Mouse (Mus musculus) cerebellum, adult 11 months (tissue): Measurements from ENCODE around the gene Rab3ip.
A peak's percentile ranks its signal among the peaks of the same experiment; 100 is the strongest.

Experiments used
- DNase-seq: peaks from one replicate; pipeline ENCODE4 v3.0.0; 2022

Rab3ip gene

DNA sequence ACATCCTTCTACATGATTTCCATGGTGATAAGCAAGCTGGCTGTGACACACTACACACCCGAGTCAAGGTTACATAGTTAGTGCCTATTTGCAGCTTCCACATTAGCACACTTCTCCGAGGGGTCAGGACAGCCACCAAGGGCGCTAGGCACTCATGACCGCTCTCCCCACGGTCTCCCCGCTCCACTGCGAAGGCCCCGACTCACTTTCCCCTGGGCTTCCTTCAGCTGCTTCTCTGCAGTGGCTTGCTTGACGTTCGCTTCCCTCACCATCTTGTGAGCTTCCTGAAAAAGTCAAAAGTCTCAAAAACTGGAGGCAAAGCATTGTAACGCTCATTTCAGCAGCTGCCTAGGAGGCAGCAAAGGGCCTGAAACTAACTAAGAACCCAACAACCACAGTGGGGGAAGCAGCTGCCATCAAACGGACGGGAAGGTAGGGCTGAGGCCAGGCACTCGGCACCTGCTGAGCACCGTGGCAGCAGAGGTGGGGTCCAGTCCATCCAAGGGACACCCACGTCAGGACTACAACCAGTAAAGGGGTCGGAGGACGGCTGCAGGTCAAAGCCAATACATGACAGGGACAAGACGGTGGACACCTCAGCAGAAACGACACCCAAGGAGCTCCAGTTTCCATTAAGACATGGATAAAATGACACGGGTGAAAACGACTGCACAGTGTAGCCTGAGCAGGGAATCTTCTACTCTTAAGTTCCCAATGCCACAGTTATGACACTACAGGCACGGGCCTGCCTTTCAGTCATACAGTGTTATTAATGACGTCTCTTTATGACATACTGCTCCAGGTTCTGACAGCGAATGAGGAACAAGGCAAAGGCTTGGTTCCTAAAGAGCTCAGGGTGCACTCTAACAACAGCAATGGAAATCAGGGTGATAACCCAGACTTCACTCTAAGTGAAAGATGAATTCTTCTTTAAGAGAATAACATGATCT, 30.9 kb downstream of the Rab3ip start:
- DNase-seq = no peak

DNA sequence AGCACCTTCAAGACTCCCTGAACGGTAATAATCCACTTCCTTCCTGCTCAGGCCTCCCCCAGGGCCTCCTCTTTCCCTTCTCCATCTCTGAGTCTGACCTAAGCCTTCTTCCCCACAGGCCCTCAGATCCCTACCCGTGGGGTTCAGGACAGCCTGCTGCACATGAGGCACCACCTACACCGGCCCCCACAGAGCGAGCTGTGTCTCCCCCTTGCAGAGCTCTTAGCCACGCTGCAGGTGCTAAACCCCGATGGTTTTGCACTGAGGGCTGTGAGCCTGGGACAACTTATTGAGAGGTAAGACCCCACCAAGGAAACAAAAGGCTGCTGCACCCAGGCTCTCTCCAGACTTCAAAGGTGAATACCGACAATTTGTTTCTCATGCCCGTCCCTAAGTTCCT, 34.0 kb downstream of the Rab3ip start:
- DNase-seq = no peak

DNA sequence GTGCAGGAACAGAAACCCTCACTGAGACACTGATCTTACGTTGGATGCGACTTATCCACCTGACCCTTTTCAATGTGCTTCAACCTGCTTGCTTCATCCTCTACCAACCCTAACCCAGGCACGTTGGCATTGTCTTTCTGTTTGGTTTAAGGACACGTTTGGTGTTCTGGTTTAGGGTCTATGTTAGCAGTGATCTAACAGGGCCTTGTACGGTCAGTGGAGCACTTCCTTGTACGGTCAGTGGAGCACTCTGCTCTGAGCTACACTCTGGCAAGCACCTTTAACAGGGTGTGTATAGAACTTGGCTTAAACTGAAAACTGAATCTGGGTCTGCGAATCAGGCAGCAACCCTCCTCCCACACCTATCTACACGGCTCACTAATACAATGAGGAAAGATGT, 35.3 kb downstream of the Rab3ip start:
- DNase-seq = no peak

DNA sequence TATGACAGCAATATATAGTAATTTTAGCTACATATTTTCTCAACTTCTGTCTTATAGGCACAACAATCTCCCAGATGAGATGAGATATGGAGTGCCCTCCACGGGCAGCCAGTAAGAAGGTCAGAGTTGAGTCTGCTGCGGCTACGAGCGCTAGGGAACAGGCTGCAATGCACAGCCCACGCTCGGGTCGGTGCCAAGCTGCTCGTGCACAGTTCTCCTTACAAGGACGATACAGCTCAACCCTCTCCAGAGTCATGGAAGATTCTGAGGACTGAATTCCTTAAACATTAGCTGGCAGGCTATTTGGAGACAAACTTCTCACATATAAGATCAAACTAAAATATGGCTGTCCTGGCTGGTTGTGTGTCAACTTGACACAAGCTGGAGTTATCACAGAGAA, 36.0 kb downstream of the Rab3ip start:
- DNase-seq = no peak

DNA sequence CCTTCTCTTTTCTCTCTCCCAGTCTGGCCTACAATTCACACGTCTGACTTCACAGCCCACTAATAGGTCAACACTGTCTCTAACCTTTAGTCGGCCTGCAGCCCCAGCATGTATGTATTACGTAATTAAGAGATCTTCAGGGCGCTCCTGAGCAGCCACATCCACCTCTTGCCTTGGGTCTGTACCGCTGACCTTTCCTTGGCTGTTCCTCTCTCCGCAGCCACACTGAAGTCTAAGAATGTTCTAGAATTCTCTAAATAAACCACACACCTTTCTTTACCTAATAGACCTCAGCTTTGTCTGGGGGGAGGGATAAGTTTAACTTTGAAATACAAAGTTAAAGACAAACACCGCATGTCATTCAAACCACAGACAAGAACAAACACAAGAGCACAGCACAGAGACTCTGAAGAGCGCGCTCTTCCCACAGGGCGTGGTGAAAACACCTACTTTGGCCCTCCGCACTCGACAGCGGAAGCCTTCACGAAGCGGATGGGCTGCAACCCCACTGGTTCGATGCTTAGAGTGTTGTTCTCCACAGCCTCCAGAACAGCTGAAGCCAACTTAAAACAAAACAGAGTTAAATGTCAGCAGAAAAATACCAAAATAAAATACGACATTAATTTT, 36.8 kb downstream of the Rab3ip start:
- no peak for DNase-seq

DNA sequence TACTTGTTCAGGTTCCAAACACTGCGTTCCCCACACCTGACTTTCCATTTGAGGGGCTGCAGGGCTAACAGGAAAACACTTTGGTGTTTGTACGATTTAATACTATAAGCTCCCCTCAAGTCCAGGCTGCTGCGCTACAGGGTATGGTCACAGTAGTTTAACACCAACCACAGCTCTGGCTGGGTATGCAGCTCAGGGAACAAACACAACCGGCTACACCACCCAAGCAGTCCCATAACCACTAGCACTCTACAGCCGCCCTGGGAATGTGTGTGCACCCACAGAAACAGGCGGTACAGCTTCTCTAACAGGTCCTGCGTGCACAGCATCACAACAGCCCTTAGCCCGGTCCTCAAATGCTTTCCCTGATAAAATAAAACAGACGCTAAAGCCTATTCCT, 37.7 kb downstream of the Rab3ip start:
- no peak for DNase-seq

DNA sequence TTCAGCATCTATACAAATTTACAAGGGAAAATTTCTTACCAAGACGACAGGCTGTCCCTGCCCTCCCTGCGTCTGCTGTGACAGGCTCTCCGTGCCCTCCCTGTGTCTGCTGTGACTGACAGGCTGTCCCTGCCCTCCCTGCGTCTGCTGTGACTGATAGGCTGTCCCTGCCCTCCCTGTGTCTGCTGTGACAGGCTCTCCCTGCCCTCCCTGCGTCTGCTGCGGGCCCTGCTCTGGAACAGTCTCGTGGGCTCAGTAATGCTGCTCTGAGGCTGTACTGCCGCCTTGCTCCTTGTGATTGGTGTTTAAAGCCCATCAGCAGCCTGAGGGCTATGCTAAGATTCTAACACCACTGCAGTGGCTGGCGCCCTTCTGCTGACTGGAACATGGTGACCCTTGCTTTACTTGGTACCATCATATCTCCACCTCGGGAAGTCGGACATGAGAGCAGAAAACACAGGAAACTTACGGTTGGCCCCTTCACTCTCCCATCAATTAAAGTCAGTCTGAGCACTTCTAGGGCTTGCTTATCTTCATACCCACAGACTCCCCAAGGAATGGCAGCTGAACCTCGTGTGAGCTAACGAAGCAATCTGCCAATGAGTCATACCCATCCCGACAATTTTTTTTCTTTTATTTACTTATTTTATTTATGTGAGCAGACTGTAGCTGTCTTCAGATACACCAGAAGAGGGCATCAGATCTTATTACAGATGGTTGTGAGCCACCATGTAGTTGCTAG, 41.5 kb downstream of the Rab3ip start:
- DNase-seq = no peak

DNA sequence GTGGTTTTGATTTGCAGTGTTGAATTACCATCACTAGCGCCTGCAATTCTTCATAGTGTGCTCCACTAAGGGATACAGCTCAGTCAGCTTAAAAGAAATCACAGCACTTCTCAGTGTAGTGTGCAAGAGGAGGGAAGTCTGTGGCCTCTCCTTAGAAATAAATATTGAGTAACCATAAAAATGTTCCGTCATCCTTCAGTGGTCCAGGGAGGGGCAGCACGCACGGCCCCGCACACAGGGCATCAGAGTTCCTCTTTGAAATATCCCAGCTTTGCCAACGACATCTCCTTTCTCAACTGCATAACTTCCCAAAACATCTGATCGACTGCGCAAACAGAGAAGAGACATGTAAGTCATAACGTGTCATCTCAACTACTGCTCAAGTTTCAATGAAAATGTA, 43.8 kb downstream of the Rab3ip start:
- DNase-seq = no peak

DNA sequence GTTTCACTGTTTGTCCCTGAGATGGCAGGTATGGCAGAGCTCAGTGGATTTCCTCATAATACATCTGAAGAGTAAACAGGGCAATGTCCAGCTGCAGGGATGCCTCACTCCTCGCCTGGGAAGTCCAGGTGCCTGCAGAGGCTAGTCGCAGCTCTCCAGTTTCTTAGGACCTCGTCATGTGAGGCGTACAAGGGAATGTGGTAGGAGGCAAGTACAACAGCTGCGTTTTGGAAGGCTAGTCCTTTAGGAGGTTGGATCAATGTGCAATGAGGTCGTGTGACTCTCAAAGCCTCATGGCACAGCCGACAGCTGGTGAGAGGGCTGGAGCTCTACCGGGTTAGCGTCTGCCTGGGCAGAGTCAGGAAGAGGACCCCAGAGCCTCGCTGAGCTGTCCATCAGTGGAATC, 46.1 kb downstream of the Rab3ip start:
- DNase-seq = no peak

DNA sequence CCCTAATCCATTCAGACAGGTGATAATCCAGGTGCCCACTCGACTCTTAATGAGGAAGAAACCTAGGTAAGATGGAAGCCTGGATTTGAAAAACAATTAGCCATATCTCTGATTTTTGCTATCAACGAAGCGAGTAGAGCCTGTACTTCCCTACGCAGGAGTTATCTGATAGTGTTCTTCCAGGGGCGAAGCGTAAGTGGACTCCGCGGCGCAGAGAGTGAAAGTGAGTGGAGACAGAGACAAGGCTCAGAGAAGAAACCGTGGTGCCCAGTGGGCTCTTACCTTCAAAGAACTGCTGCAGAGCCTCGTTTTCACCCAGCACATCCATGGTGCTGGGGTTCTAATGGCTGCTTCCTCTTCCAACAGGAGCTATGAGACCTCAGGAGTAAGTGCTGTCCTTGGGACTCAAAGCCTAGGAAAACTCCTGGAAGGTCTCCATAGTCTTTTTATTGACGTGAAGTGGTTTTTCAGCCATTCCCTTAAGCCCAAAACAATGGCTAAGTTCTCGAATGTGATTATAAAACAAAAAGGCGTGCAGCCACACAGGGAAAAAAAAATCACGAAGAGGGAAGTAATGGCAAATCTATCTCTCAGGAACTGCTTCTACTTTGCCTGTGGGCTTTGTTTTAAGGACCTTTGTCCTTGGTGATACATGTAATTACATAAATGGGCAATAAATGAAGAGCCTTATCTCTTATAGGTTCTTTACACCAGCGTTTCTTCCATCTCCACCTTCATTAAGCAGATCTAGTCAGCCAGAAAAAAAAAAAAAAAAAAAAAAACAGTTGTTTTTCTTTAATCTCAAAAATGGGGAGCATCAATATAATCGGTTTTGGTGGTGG, 54.0 kb downstream of the Rab3ip start, which contains the start of gene Myrfl:
TSS of gene Myrfl (minus strand) at position 584 of the 842 bp plus-strand sequence.
- DNase-seq = no peak

DNA sequence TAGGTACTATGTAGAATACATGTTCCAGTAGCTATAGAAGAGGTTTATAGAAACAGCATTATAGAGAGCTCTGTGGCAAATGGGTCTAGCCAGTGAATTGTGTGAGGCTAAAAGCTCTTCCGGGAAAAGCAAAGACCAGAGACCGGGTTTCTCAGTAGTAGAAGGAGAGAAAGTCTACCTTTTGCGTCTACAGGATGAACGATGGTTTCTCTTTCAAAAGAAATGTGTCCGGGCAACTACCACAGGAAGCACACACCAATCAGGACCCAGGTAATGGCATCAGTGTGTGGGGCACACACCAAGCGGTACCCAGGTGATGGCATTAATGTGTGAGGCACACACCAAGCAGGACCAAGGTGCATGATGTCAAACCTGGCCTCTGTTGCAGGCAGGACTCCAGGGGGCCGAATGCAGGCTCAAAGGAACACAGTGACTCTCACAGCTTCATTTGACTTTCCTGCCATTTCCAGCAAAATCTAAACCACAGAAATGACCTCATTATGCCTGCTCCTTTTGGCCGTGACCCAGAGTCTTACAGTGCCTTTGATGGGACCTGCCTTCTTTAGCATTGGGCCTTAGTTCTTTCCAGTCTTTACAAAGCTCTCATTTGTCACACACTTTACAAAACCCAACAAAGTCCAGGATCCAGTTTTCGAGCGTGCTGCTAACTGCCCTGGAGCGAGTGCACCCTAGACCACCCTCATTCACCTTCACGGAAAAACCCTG, 55.3 kb downstream of the Rab3ip start:
- DNase-seq = no peak

DNA sequence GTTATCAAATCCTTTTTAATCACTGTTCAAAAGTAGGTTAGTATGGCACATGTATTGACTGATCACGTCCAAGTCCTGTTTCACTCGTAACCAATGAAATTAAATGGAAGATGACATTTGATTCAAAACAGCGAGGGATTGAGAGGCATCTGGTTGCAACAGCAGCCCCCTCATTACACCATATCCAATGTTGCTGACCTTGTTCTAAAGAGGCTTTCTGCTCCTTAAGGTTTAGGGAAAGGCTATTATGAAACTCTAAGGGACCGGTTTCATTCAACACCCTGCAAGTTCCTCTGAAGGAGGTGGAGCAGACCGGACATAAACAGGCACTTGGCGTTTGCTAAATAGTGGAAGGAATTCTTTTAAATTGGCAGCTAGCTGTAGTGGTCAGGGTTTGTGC, 56.0 kb downstream of the Rab3ip start:
- DNase-seq = no peak

DNA sequence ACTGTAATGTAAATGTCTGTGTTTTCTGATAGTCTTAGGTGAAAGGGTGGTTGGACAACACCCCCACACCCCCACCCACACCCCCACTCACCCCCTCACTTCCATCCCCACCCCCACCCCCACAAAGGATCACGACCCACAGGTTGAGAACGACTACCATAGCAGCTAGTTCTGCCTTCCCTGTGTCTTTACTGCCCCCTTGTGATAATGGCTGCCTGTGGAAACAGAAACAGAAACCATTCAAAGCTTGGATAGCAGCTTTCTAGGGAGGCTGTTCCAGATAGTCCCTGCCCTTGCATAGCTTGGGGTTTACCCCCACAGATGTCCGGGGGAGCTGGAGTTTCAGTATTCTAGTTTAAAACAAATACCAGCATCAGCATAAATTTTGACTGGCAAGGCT, 56.8 kb downstream of the Rab3ip start:
- peak; percentile 54 for DNase-seq

DNA sequence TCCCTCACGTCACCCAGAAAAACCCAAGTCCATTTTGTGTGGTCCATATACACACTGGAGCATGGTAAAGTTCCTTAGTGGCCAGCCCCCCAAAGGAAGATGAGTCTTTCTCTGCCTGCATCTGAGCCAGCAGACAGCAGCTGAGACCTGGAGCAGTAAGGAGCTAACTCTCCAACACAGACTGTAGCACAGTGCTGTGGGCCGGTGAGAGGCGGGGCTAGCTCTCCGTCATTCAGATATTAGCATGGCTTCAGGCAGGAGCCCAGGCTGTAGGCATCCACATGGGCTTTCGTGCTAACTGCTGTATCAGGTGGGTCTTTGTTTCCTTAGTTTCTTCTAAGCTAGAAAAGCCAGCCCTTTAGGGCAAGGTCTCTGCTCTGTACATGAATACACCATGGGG, 60.0 kb downstream of the Rab3ip start:
- no peak for DNase-seq

DNA sequence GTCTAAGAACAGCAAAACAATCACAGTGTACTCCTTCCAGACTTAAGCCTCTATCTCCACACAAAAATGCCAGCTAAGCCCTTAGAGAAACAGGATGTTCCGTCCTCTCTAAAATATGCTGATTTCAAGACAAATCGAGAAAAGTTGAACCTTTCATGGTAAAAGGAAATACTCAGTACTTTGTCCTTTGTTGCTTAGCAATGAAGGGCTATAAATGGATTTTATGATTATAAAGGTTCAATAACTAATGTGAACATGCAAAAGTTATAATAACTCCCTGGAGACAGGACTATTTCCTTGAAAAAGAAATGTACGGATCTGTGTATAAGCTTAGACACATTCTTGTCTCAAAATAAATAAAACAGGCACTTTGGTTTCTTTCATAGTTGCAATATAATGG, 66.0 kb downstream of the Rab3ip start:
- no peak for DNase-seq

DNA sequence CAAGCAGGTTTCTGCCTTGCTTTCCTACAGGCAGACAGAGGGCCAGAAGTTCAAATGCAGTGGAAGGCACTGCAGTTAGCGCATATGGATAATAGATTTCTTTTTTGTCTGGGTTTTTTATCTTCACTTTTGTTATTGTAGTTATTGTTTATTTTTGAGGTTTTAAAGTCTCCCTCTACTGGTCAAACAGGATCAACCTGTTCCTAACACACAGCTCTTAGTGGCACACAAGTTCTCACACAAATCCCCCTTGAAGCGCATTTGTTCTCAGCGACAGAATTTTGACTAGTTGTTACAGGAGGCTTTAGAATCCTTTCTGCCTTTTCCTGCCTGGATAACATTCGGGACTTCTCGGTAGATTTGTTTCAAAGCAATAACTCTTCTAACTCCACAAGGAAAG, 67.0 kb downstream of the Rab3ip start:
- no peak for DNase-seq

DNA sequence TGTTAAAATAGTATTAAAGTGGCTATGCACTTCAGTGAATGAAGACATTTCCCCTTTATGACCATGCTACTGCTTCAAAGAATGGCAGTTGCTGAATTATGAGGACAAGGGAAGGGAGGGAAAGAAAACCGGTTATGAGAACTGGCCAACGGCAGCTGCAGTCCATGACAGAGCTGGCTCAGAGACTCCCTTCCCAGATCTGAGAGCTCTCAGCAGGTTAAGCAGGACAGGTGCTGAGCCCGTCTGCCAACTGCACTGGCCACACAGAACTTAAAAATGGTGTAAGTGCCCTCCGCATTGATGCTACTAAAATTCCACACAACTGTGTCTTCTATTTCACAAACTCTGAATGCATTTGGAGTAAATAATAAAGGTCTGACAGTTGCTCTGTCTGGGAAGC, 73.1 kb downstream of the Rab3ip start:
- DNase-seq = peak; percentile 75

DNA sequence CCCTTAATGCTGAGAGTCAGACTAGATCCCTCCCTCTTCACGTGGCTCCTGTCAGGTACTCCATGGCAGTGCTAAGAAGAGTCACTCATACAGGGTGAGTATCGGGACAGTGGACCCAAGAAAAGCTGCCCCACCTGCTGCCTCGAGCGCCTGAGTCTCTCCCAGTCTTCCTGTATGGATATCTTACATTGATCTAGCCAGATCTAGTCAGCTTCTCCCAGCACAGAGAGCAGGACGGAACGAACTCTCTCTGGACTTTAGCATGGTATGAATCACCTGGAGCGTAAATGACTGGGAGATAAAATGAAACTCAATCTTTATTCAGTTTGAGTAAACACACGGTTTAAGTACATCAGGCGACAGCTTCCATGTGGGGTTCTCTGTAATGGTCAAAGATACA, 76.1 kb downstream of the Rab3ip start:
- no peak for DNase-seq

DNA sequence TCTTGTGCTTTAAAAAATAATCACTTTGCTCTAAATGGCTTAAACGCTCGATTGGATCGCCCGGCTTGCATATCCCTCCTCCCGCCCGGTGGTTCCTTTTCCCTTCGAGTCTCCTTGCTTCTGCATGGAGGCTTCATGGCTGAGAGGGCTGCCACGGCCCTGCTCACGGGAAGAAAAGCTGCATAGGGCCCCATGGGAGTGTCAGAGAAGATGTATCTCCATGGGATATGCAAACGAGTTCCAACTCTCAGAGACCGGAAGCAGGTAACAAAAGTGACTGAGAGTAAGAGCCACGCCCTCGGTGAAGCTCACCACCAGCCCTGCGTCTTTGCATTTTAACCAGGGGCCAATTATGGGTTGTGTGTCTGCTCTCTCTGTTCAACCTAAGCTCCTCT, 78.6 kb downstream of the Rab3ip start:
- peak; percentile 48 for DNase-seq

DNA sequence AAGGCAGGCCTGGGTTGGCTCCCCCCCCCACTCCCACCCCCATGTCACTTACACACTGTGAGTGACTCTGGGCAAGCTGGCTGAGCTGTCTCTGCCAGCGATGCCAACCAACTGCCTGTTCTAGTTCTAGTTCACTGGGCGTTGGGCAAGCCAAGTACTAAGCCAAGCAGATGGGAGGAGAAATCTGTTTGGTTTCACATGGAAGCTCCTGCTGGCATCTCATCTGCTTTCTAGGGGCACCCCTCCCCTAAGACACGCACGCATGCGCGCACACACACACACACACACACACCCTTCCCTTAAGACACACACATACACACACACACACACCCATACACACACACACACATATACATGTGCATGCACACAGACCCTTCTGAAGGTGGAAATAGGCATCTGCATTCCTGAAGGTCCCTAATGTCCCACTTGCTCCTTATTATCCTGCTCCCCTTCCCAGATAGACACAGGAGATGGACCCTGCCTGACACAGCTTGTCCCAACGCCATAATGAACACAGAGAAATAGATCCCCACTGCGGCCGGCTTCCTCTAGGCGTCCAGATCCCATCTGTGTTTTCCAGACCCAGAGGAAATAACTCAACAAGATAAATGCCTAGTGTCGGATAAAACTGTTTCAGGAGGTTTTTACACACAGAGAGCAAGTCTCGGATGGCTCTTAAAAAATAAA, 79.1 kb downstream of the Rab3ip start:
- peak; percentile 87 for DNase-seq

DNA sequence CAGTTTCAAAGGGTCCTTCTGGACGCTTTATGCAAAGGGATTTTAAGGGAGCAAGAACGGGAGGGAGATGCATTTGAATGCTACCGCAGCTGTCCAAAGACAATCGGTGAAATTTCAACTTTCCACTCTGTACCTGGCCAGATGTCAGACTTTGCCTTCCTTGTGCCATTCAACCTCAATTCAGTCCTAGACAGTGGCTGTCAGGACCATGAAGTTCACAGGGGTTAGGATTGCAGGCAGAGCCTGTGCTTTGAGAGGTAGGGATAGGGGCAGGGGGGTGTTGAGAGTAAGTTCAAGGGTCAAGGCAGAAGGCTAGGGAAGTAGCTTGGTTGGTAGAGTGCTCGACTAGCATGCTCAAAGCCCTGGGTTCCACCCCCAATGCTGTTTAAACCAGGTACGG, 79.8 kb downstream of the Rab3ip start:
- DNase-seq = no peak
